Mouse (Mus musculus) limb, embryonic 11.5 days (tissue): ENCODE measurements around the gene Cd2. TPM values are rescaled to one million over a fixed set of nuclear protein-coding genes. Genes with fewer than 3 reads are reported as not detected.

ENCODE experiments used
- ATAC-seq: fragments of 200-750 bp; cut with Nextera tagmentation; 2 replicates; pipeline ENCODE4 v1.8.0; 2017; ENCODE audit warnings: low read depth; ENCODE audit not compliant: insufficient number of reproducible peaks, low FRiP score, low TSS enrichment
- DNase-seq: peaks from one replicate; pipeline ENCODE4 v3.0.0-alpha.2; 2015; ENCODE audit warnings: low spot score
- H3K27ac ChIP-seq: fragments of 300-500 bp; sonication (generic); replicated peaks from 2 replicates; pipeline ENCODE4 v1.5.1; 2014; ENCODE audit warnings: low read depth, mild to moderate bottlenecking, low read length
- H3K27me3 ChIP-seq: fragments of 300-500 bp; sonication (generic); 2 replicates; pipeline ENCODE4 v1.6.1; 2014; ENCODE audit warnings: mild to moderate bottlenecking, low read length, mixed read lengths; ENCODE audit not compliant: control insufficient read depth, insufficient read depth
- H3K36me3 ChIP-seq: fragments of 300-500 bp; sonication (generic); 2 replicates; pipeline ENCODE4 v1.6.1; 2014; ENCODE audit warnings: mild to moderate bottlenecking, low read length, moderate library complexity, mixed read lengths; ENCODE audit not compliant: control insufficient read depth, insufficient read depth
- H3K4me1 ChIP-seq: fragments of 300-500 bp; sonication (generic); 2 replicates; pipeline ENCODE4 v1.6.1; 2014; ENCODE audit warnings: low read length, mixed read lengths; ENCODE audit not compliant: control insufficient read depth, insufficient read depth
- H3K4me2 ChIP-seq: fragments of 300-500 bp; sonication (generic); 2 replicates; pipeline ENCODE4 v1.6.1; 2014; ENCODE audit warnings: low read depth, mild to moderate bottlenecking, moderate library complexity; ENCODE audit not compliant: severe bottlenecking
- H3K4me3 ChIP-seq: fragments of 300-500 bp; sonication (generic); 2 replicates; pipeline ENCODE4 v1.5.1; 2014; ENCODE audit warnings: low read depth, low read length
- H3K9ac ChIP-seq: fragments of 300-500 bp; sonication (generic); 2 replicates; pipeline ENCODE4 v1.6.1; 2014; ENCODE audit warnings: mild to moderate bottlenecking, low read length
- H3K9me3 ChIP-seq: fragments of 300-500 bp; sonication (generic); 2 replicates; pipeline ENCODE4 v1.6.1; 2016; ENCODE audit warnings: low read length; ENCODE audit not compliant: control insufficient read depth
- WGBS: fragments of 180-500 bp; shearing (Covaris S2); extraction: QIAGEN DNeasy Blood & Tissue Kit; methylation state at CpG from one replicate; pipeline ENCODE4 v1.1.7; 2014; 5-methylcytosine and 5-hydroxymethylcytosine counted together
- polyA plus RNA-seq: library from polyadenylated mRNA; unstranded; fragments of >200 nt; fragmentation: Nextera tagmentation; extraction: Ambion mirVana; gene quantifications from 2 replicates; pipeline ENCODE4 v1.2.1, GENCODE M21; 2014

Cd2 gene
- polyA plus RNA-seq, 1 experiment from 2014 or later, result not detected

GRCm38 (mm10) chr3:101290036-101290435 lies 2.3 kb upstream of the Cd2 start:
- 87% methylated on average over 7 of the region's 7 CpGs for WGBS
- no peaks in the 10 kb centered on the region for H3K27me3 ChIP-seq
- H3K9me3 ChIP-seq, result no peaks in the 10 kb centered on the region
- no peaks in the 10 kb centered on the region for H3K4me1 ChIP-seq
- H3K9ac ChIP-seq, result no peak overlapping the region
- ATAC-seq (no peak), DNase-seq (no peak)
- H3K27ac ChIP-seq, result no peak overlapping the region
- no peak overlapping the region for H3K4me2 ChIP-seq
- H3K4me3 ChIP-seq, result no peak overlapping the region
- H3K36me3 ChIP-seq, result no peaks in the 10 kb centered on the region

- H3K27ac ChIP-seq, result no peak overlapping the region
- H3K9ac ChIP-seq, result no peak overlapping the region
- ATAC-seq (no peak), DNase-seq (no peak)
- no peaks in the 10 kb centered on the region for H3K4me1 ChIP-seq
- WGBS, result 85% methylated on average over 3 of the region's 3 CpGs
- no peak overlapping the region for H3K4me2 ChIP-seq
- H3K27me3 ChIP-seq, result no peaks in the 10 kb centered on the region
- H3K36me3 ChIP-seq, result no peaks in the 10 kb centered on the region
- no peaks in the 10 kb centered on the region for H3K9me3 ChIP-seq
- H3K4me3 ChIP-seq, result no peak overlapping the region
Observed at GRCm38 (mm10) chr3:101289406-101289805, 1.7 kb upstream of the Cd2 start.

DNA sequence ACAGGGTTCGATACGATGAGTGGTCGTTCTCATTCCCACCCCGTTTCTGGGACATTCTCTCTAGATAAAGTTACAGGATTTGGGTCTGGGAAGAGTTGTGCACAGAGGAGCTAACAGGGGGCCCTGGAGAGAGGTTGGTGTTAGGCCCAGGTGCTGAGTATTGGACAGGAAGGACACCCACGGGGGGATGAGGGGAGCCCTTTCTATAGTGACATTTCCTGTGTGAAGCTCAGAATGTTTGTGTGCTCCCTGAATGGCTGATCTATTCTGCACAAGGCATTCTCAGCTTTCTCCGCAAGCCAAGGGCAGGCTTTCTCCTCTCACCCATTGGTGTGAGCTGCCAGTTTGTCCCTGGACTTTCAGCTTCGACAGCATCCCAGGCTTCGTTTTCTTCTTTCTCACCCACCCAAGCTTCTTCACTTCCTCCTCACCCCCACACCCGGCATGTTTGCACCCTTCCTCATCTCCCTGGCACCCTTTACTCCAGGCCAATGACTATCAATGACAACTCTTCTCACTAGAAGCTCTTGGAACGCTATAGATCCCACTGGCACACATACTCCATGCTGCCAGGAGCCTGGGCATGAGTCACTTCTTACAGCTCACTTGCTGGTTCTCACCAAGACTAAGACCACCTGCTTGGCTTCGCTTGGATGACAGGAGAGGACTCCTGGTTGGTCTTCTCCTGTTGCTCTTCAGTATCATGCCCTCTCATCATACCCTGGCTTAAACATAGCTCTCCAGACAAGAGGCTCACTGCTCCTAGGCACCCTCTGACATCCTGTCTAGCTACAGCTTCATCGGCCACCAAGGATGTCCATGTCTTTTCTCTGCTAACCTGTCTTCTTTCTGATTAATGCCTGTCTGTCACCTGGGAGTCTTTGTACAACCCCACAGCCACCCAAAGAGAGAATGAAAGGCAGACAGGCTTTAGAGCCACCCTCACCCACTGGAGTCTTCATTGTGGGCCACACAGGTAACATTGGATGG lies 1.1 kb downstream of the Cd2 start:
- Histone ChIP-seq H3K9me3 (no peaks in the 10 kb centered on the region; the same call in 1 of the 2 replicates), H3K27me3 (no peaks in the 10 kb centered on the region), H3K36me3 (no peaks in the 10 kb centered on the region), H3K9ac (no peak overlapping the region), H3K27ac (no peak overlapping the region), H3K4me1 (no peaks in the 10 kb centered on the region), H3K4me2 (no peak overlapping the region), H3K4me3 (no peak overlapping the region)
- 87% methylated on average over 12 of the region's 12 CpGs for whole genome bisulfite sequencing
- ATAC-seq (no peak), DNase-seq (no peak)

GRCm38 (mm10) chr3:101285851-101286250 lies 1.9 kb downstream of the Cd2 start:
- Histone ChIP-seq H3K9ac (no peak overlapping the region), H3K4me1 (no peaks in the 10 kb centered on the region), H3K4me3 (no peak overlapping the region), H3K27ac (no peak overlapping the region), H3K36me3 (no peaks in the 10 kb centered on the region), H3K4me2 (no peak overlapping the region), H3K9me3 (no peaks in the 10 kb centered on the region; the same call in 1 of the 2 replicates), H3K27me3 (no peaks in the 10 kb centered on the region)
- no peak for DNase-seq
- 96% methylated on average over 12 of the region's 12 CpGs for WGBS
- no peak for ATAC-seq

DNA sequence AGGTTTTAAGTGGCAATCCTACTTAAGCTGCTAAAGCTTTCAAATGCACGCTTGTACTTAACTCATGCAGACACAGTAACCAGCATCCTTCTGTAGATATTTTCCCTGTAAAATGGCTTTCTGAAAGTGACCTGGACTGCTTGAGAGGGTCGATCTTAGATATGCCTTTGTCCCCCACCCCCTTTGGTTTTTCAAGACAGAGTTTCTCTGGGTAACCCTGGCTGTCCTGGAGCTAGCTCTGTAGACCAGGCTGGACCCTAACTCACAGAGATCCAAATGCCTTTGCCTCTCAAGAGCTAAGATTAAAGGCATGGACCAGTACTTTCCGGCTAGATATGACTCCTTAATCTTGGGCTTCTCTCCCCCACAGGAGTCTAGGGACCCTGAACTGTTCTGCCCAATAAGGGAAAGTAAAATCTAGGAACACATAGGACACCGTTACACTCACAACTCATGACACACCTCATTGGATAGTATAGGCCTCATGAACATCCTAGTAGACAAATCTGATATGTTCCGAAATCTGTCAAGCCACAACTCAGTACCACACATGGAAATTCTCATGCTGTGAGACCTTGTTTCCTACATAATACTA lies 2.6 kb downstream of the Cd2 start:
- no peak for DNase-seq
- H3K36me3 ChIP-seq, result no peaks in the 10 kb centered on the region
- no peak overlapping the region for H3K27ac ChIP-seq
- H3K4me2 ChIP-seq, result no peak overlapping the region
- 90% methylated on average over 5 of the region's 5 CpGs for WGBS
- H3K4me3 ChIP-seq, result no peak overlapping the region
- no peaks in the 10 kb centered on the region for H3K4me1 ChIP-seq
- H3K9me3 ChIP-seq, result no peaks in the 10 kb centered on the region; the same call in 1 of the 2 replicates
- no peak for ATAC-seq
- no peaks in the 10 kb centered on the region for H3K27me3 ChIP-seq
- H3K9ac ChIP-seq, result no peak overlapping the region

DNA sequence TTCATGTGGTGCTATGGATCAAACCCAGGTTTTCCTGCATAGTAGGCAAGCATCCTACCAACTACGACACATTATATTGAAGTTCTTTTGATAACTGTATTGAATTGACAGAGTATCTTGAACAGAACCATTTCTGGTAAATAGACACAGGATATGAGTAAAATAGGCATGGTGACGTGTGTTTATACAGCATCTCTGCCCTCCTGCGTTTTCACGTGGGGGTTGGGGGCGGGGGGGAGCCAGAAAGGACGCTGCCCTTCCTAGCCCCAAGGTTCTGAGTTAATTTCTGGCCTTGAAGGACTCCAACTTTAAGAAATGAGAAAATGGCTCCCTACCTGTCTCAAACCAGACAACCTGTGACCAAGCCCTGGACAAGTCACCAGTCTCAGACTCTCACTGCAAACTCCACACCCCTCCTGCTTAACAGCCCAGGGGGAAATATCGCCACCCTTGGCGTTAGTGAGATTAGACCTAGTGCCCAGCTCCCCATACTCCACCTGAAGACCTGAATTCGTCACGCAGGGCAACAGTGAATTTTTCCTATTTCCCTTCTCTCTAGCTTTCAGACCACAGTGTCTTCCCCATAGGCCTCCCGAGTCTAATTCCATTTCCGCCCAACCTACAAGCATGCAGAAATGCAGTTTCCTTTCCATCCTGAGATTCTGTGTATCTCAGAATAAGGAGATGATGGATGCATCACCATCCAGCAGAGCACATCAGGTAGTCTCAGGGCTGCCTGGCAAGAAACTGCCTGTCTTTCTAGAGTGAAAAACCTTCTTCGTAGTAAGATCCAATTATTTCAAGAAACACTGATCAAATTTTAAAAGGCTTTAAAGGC lies 3.7 kb downstream of the Cd2 start:
- no peaks in the 10 kb centered on the region; the same call in 1 of the 2 replicates for H3K9me3 ChIP-seq
- no peak for ATAC-seq
- DNase-seq, result no peak
- no peaks in the 10 kb centered on the region for H3K27me3 ChIP-seq
- H3K27ac ChIP-seq, result no peak overlapping the region
- no peak overlapping the region for H3K9ac ChIP-seq
- H3K36me3 ChIP-seq, result no peaks in the 10 kb centered on the region
- no peaks in the 10 kb centered on the region for H3K4me1 ChIP-seq
- WGBS, result 89% methylated on average over 13 of the region's 13 CpGs
- H3K4me2 ChIP-seq, result no peak overlapping the region
- H3K4me3 ChIP-seq, result no peak overlapping the region

DNA sequence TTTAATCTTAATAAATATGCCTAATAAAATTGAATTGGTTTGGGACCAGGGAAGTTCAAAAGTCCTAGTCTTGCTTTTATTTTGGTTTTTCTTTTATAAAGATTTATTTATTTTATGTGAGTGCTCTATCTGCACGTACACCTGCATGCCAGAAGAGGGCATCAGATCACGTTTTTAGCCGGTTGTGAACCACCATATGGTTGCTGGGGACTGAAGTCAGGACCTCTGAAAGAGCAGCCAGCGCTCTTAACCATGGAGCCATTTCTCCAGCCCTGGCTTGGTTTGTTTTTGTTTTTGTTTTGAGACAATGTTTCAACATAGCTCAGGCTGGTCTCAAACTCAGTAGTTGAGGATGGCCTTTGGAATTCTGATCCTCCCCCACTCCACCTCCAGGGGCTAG lies 4.3 kb downstream of the Cd2 start:
- no peaks in the 10 kb centered on the region; the same call in 1 of the 2 replicates for H3K9me3 ChIP-seq
- no peak for DNase-seq
- no peak overlapping the region for H3K27ac ChIP-seq
- H3K36me3 ChIP-seq, result no peaks in the 10 kb centered on the region
- H3K9ac ChIP-seq, result no peak overlapping the region
- WGBS, result 86% methylated on average over 4 of the region's 4 CpGs
- H3K4me2 ChIP-seq, result no peak overlapping the region
- no peak for ATAC-seq
- H3K27me3 ChIP-seq, result no peaks in the 10 kb centered on the region
- no peak overlapping the region for H3K4me3 ChIP-seq
- H3K4me1 ChIP-seq, result no peaks in the 10 kb centered on the region

GRCm38 (mm10) chr3:101282556-101283180 lies 5.1 kb downstream of the Cd2 start:
- ATAC-seq (no peak), DNase-seq (no peak)
- WGBS, result 87% methylated on average over 9 of the region's 9 CpGs
- Histone ChIP-seq H3K36me3 (no peaks in the 10 kb centered on the region), H3K4me2 (no peak overlapping the region), H3K9me3 (no peaks in the 10 kb centered on the region; the same call in 1 of the 2 replicates), H3K4me3 (no peak overlapping the region), H3K9ac (no peak overlapping the region), H3K27me3 (no peaks in the 10 kb centered on the region), H3K4me1 (no peaks in the 10 kb centered on the region), H3K27ac (no peak overlapping the region)
